Mouse (Mus musculus) CH12.LX (cell line): ENCODE measurements around the gene Mrtfa. TPM values are rescaled to one million over a fixed set of nuclear protein-coding genes. Genes with fewer than 3 reads are reported as not detected.

Experiments used
- DNase-seq: peaks from one replicate; pipeline ENCODE4 v3.0.0-alpha.2; 2013; ENCODE audit errors: extremely low read depth
- H3K27ac ChIP-seq: 2 replicates; pipeline ENCODE4 v1.5.1; 2012; ENCODE audit warnings: low read depth, mild to moderate bottlenecking, control low read depth, moderate library complexity; ENCODE audit not compliant: insufficient read depth
- H3K27me3 ChIP-seq: replicated peaks from 2 replicates; pipeline ENCODE3; 2012; ENCODE audit warnings: inconsistent platforms
- H3K36me3 ChIP-seq, 2 experiments: replicated peaks in 1 of 2; 2 replicates each; pipeline versions ENCODE3 to v1.6.1; 2012; ENCODE audit warnings: inconsistent platforms in 1 of 2, low read length in 1 of 2, mild to moderate bottlenecking in 1 of 2, mixed read lengths in 1 of 2, moderate library complexity in 1 of 2; ENCODE audit not compliant: control insufficient read depth in 1 of 2, insufficient read depth in 1 of 2
- H3K4me1 ChIP-seq, 2 experiments: 2 replicates each; pipeline ENCODE4 v1.6.1; 2012; ENCODE audit warnings: inconsistent platforms in 1 of 2, moderate library complexity in 1 of 2; ENCODE audit not compliant: insufficient read depth in 2 of 2, control insufficient read depth in 1 of 2
- H3K4me2 ChIP-seq: 2 replicates; pipeline ENCODE4 v1.6.1; 2012; ENCODE audit warnings: low read depth, mild to moderate bottlenecking, control low read depth; ENCODE audit not compliant: poor library complexity, insufficient read depth, severe bottlenecking
- H3K4me3 ChIP-seq, 3 experiments: fragments of 150-350 bp in 1 of 3; sonication (generic) in 1 of 3; replicated peaks in 1 of 3; 2 replicates each; pipeline versions ENCODE3 to v1.5.1; 2011 to 2012; ENCODE audit warnings: low read depth in 2 of 3, low read length in 2 of 3, mild to moderate bottlenecking in 2 of 3, moderate library complexity in 2 of 3, control low read depth in 1 of 3, improper control_type of control experiment in 1 of 3, inconsistent platforms in 1 of 3, mixed read lengths in 1 of 3; ENCODE audit not compliant: poor library complexity in 1 of 3
- H3K79me2 ChIP-seq: replicated peaks from 2 replicates; pipeline ENCODE4 v1.6.1; 2012; ENCODE audit warnings: mild to moderate bottlenecking, moderate library complexity; ENCODE audit not compliant: control insufficient read depth, poor library complexity, insufficient read depth, severe bottlenecking; ENCODE audit errors: extremely low read depth
- H3K9ac ChIP-seq: 2 replicates; pipeline ENCODE4 v1.6.1; 2012; ENCODE audit warnings: low read depth, mild to moderate bottlenecking, control low read depth, moderate library complexity; ENCODE audit not compliant: insufficient read depth
- H3K9me3 ChIP-seq: replicated peaks from 2 replicates; pipeline ENCODE3; 2012; ENCODE audit warnings: low read length, inconsistent platforms, mixed read lengths
- BHLHE40 ChIP-seq: IDR thresholded peaks from 2 replicates; pipeline ENCODE4 v1.6.1; 2011; ENCODE audit warnings: mild to moderate bottlenecking, low read depth, low read length, improper control_type of control experiment
- CHD1 ChIP-seq: IDR thresholded peaks from 2 replicates; pipeline ENCODE4 v1.6.1; 2012; ENCODE audit warnings: low read depth, low read length, improper control_type of control experiment, inconsistent platforms
- CTCF ChIP-seq, 2 experiments: IDR thresholded peaks in 1 of 2; conservative IDR thresholded peaks in 1 of 2; 2 replicates each; pipeline ENCODE4 v1.5.1; 2011 to 2012; ENCODE audit warnings: low read depth in 2 of 2, low read length in 2 of 2, improper control_type of control experiment in 1 of 2, inconsistent platforms in 1 of 2, mild to moderate bottlenecking in 1 of 2, moderate library complexity in 1 of 2
- ELF1 ChIP-seq: IDR thresholded peaks from 2 replicates; pipeline ENCODE4 v1.6.1; 2014; ENCODE audit warnings: low read depth, mild to moderate bottlenecking, inconsistent platforms, low read length, improper control_type of control experiment
- ETS1 ChIP-seq: conservative IDR thresholded peaks from 2 replicates; pipeline ENCODE4 v1.6.1; 2012; ENCODE audit warnings: low read depth, mild to moderate bottlenecking, inconsistent platforms, low read length, improper control_type of control experiment, moderate library complexity
- HCFC1 ChIP-seq: IDR thresholded peaks from 2 replicates; pipeline ENCODE4 v1.6.1; 2012; ENCODE audit warnings: low read depth, mild to moderate bottlenecking, inconsistent platforms, low read length, improper control_type of control experiment
- JUND ChIP-seq: conservative IDR thresholded peaks from 2 replicates; pipeline ENCODE4 v1.6.1; 2011; ENCODE audit warnings: low read depth, low read length, improper control_type of control experiment
- KAT2A ChIP-seq: IDR thresholded peaks from 2 replicates; pipeline ENCODE4 v1.6.1; 2012; ENCODE audit warnings: low read length, improper control_type of control experiment, inconsistent platforms; ENCODE audit not compliant: insufficient replicate concordance
- MAFK ChIP-seq: IDR thresholded peaks from 2 replicates; pipeline ENCODE4 v1.6.1; 2011; ENCODE audit warnings: low read length, improper control_type of control experiment; ENCODE audit not compliant: insufficient replicate concordance
- MAX ChIP-seq: IDR thresholded peaks from 2 replicates; pipeline ENCODE4 v1.6.1; 2011; ENCODE audit warnings: low read length, improper control_type of control experiment
- MAZ ChIP-seq: IDR thresholded peaks from 2 replicates; pipeline ENCODE4 v1.6.1; 2012; ENCODE audit warnings: low read depth, mild to moderate bottlenecking, inconsistent platforms, low read length, improper control_type of control experiment, moderate library complexity
- MEF2A ChIP-seq: IDR thresholded peaks from 2 replicates; pipeline ENCODE4 v1.6.1; 2014; ENCODE audit warnings: low read depth, mild to moderate bottlenecking, inconsistent platforms, low read length, improper control_type of control experiment, borderline replicate concordance
- MYC ChIP-seq: IDR thresholded peaks from 2 replicates; pipeline ENCODE4 v1.6.1; 2011; ENCODE audit warnings: low read depth, mild to moderate bottlenecking, improper control_type of control experiment, low read length
- NELFE ChIP-seq: IDR thresholded peaks from 2 replicates; pipeline ENCODE4 v1.6.1; 2011; ENCODE audit warnings: low read depth, low read length, improper control_type of control experiment
- PAX5 ChIP-seq: IDR thresholded peaks from 2 replicates; pipeline ENCODE4 v1.6.1; 2012; ENCODE audit warnings: low read length, inconsistent platforms, mixed read lengths
- POLR2A ChIP-seq: IDR thresholded peaks from 2 replicates; pipeline ENCODE4 v1.6.1; 2011; ENCODE audit warnings: low read depth, mild to moderate bottlenecking, improper control_type of control experiment, low read length
- RAD21 ChIP-seq: IDR thresholded peaks from 2 replicates; pipeline ENCODE4 v1.6.1; 2011; ENCODE audit warnings: low read depth, mild to moderate bottlenecking, low read length, improper control_type of control experiment, moderate library complexity
- RCOR1 ChIP-seq: conservative IDR thresholded peaks from 2 replicates; pipeline ENCODE4 v1.6.1; 2012; ENCODE audit warnings: low read depth, mild to moderate bottlenecking, inconsistent platforms, low read length, improper control_type of control experiment
- SMC3 ChIP-seq: IDR thresholded peaks from 2 replicates; pipeline ENCODE4 v1.6.1; 2011; ENCODE audit warnings: low read depth, low read length, improper control_type of control experiment
- TCF12 ChIP-seq: IDR thresholded peaks from 2 replicates; pipeline ENCODE4 v1.6.1; 2014; ENCODE audit warnings: low read depth, mild to moderate bottlenecking, inconsistent platforms, low read length, improper control_type of control experiment
- USF1 ChIP-seq: IDR thresholded peaks from 2 replicates; pipeline ENCODE4 v1.6.1; 2014; ENCODE audit warnings: low read depth, mild to moderate bottlenecking, inconsistent platforms, low read length, improper control_type of control experiment
- USF2 ChIP-seq: conservative IDR thresholded peaks from 2 replicates; pipeline ENCODE4 v1.6.1; 2011; ENCODE audit warnings: low read depth, low read length, improper control_type of control experiment
- ZC3H11A ChIP-seq: IDR thresholded peaks from 2 replicates; pipeline ENCODE4 v1.6.1; 2012; ENCODE audit warnings: low read depth, mild to moderate bottlenecking, inconsistent platforms, low read length, improper control_type of control experiment
- ZKSCAN1 ChIP-seq: IDR thresholded peaks from 2 replicates; pipeline ENCODE4 v1.6.1; 2012; ENCODE audit warnings: low read depth, inconsistent platforms, low read length, improper control_type of control experiment, borderline replicate concordance
- ZMIZ1 ChIP-seq: IDR thresholded peaks from 2 replicates; pipeline ENCODE4 v1.6.1; 2012; ENCODE audit warnings: low read depth, mild to moderate bottlenecking, inconsistent platforms, low read length, improper control_type of control experiment
- ZNF384 ChIP-seq: IDR thresholded peaks from 2 replicates; pipeline ENCODE4 v1.6.1; 2012; ENCODE audit warnings: low read depth, low read length, improper control_type of control experiment, inconsistent platforms
- dilution Hi-C: fragments of 300-500 bp; cut with MboI; formaldehyde crosslinking; loops from 2 replicates; pipeline ENCODE4 v1.14.3; 2020; ENCODE audit warnings: low sequenced_read_pairs; ENCODE audit not compliant: extremely low pct_unique_long_range_greater_than_20kb, extremely low pct_ligation_motif_present
- in situ Hi-C: fragments of 300-500 bp; cut with MboI; formaldehyde crosslinking; loops from 3 replicates; pipeline ENCODE4 v1.14.3; 2019; ENCODE audit warnings: low sequenced_read_pairs, low pct_ligation_motif_present, low pct_unique_long_range_greater_than_20kb, mixed read lengths
- polyA plus RNA-seq: library from polyadenylated mRNA; unstranded; fragments of >175 nt; gene quantifications from 2 replicates; pipeline ENCODE4 v1.2.1, GENCODE M21; 2012; ENCODE audit warnings: low read depth; ENCODE audit not compliant: insufficient read length
- total RNA-seq, 2 experiments: library from RNA; depleted of rRNA; stranded (reverse); fragments of 300-350 nt in 1 of 2; fragments of >200 nt in 1 of 2; gene quantifications; 2 replicates each; pipeline ENCODE4 v1.2.3; 2012 to 2014

Gene Mrtfa
- total and polyA plus RNA-seq, 3 experiments = 4.6 to 23.2 (median 8.2) TPM

DNA sequence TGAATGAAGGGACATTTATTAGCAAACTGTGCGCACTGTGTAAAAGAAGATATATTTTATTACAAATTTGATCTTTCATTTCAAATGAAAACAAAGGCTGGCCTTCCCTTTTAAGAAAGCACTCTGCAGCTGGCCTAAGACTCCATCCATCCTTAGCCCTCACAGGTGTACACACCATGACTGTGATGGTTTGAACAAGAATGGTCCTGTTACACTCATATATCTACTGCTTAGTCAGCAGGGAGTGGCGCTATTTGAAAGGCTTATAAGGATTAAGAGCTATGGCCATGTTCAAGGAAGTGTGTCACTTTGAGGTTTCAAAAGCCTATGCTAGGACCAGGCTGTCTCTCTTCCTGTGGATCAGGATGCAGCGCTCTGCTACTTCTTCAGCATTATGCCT, 122.8 kb downstream of the Mrtfa start:
- peaks cover 0 to 54% of the 10 kb centered on the region in 2 experiments for H3K36me3 ChIP-seq
- peaks cover 3% of the 10 kb centered on the region for H3K9me3 ChIP-seq
- H3K79me2 ChIP-seq = no peaks in the 10 kb centered on the region; the same call in 1 of the 2 replicates
- H3K9ac ChIP-seq = no peak overlapping the region
- H3K4me1 ChIP-seq = peaks cover 3 to 17% of the 10 kb centered on the region in 2 experiments; a peak in 3 of 4 replicates
- dilution Hi-C loops = no loop called here
- H3K27ac ChIP-seq = no peak overlapping the region
- in situ Hi-C loops = loop anchor here (25.0 kb wide), 1 partner anchor 245 kb away; no protein-coding TSS in a partner anchor
- DNase-seq = no peak
- no peak overlapping the region for H3K4me2 ChIP-seq
- no peaks in the 10 kb centered on the region for H3K27me3 ChIP-seq
- H3K4me3 ChIP-seq = no peak overlapping the region
- TF ChIP-seq RCOR1 = no peak
- no peak for TF ChIP-seq CTCF (conservative IDR thresholded peaks at IDR 0.05 in 1 of 2, IDR thresholded peaks at IDR 0.05 in 1 of 2; ENCODE audit: low read depth in 2 of 2, low read length in 2 of 2)
- no peak for TF ChIP-seq JUND
- TF ChIP-seq KAT2A = no peak
- no peak for TF ChIP-seq MAFK
- TF ChIP-seq ETS1 = no peak
- TF ChIP-seq ZNF384 = no peak
- no peak for TF ChIP-seq PAX5
- TF ChIP-seq MAZ = no peak

DNA sequence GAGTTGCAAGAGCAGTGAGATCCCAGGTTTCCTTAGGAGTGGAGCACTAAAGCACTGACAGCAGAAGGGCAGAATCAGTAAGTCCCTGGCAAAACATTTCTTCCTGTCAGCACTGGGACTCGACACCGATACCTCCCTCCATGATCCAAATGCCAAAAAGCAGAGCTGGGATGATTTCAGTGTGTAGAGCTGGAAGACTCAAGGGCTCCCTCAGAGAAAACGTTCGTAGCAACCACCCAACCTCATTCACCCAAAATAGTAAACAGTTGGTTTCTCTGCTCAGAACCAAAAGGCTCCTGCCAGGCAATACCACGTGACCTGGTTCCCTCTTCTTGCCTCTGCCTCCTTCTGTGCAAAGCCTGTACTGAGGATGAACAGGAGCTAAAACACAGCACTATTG, 123.6 kb downstream of the Mrtfa start:
- TF ChIP-seq MEF2A (no peak), MAX (no peak), USF1 (no peak), KAT2A (no peak), ZMIZ1 (no peak), ELF1 (no peak), TCF12 (no peak), ZKSCAN1 (no peak), NELFE (no peak), USF2 (no peak), CHD1 (no peak), MAFK (no peak), POLR2A (no peak), RAD21 (no peak), ZC3H11A (no peak), HCFC1 (no peak), MYC (no peak), BHLHE40 (no peak), SMC3 (no peak), PAX5 (no peak)
- DNase-seq = no peak
- in situ Hi-C loops = loop anchor here (25.0 kb wide), 1 partner anchor 245 kb away; no protein-coding TSS in a partner anchor
- Histone ChIP-seq H3K9me3 (peaks cover 3% of the 10 kb centered on the region), H3K4me1 (peaks cover 0 to 15% of the 10 kb centered on the region in 2 experiments; a peak in 2 of 4 replicates), H3K27me3 (no peaks in the 10 kb centered on the region), H3K4me3 (no peak overlapping the region), H3K79me2 (no peaks in the 10 kb centered on the region; the same call in 1 of the 2 replicates), H3K9ac (no peak overlapping the region), H3K36me3 (peaks cover 0 to 60% of the 10 kb centered on the region in 2 experiments), H3K4me2 (no peak overlapping the region), H3K27ac (no peak overlapping the region)
- dilution Hi-C loops = no loop called here
